Mouse (Mus musculus) MEL (cell line): ENCODE results near the gene Tgfbr3. TPM values are rescaled to one million over a fixed set of nuclear protein-coding genes. Genes with fewer than 3 reads are reported as not detected.

ENCODE experiments used
- DNase-seq: peaks from one replicate; pipeline ENCODE4 v3.0.0; 2011; ENCODE audit warnings: low read depth, low spot score
- H3K27ac ChIP-seq: 2 replicates; pipeline ENCODE4 v1.5.1; 2012; ENCODE audit warnings: low read depth, mild to moderate bottlenecking, control low read depth, low read length, moderate library complexity; ENCODE audit not compliant: control insufficient read depth
- H3K27me3 ChIP-seq, 2 experiments: fragments of 150-350 bp in 1 of 2; sonication (generic) in 1 of 2; 2 replicates each; pipeline ENCODE4 v1.6.1; 2012; ENCODE audit warnings: low read length in 2 of 2, mild to moderate bottlenecking in 2 of 2, improper control_type of control experiment in 1 of 2, moderate library complexity in 1 of 2; ENCODE audit not compliant: insufficient read depth in 2 of 2, control insufficient read depth in 1 of 2
- H3K36me3 ChIP-seq, 2 experiments: 2 replicates each; pipeline ENCODE4 v1.6.1; 2012 to 2014; ENCODE audit warnings: low read length in 2 of 2, improper control_type of control experiment in 1 of 2, inconsistent platforms in 1 of 2, mild to moderate bottlenecking in 1 of 2; ENCODE audit not compliant: insufficient read depth in 2 of 2, control insufficient read depth in 1 of 2
- H3K4me1 ChIP-seq, 2 experiments: fragments of 150-350 bp in 1 of 2; sonication (generic) in 1 of 2; 2 replicates each; pipeline ENCODE4 v1.6.1; 2012; ENCODE audit warnings: low read length in 2 of 2, improper control_type of control experiment in 1 of 2, mild to moderate bottlenecking in 1 of 2; ENCODE audit not compliant: insufficient read depth in 2 of 2, control insufficient read depth in 1 of 2
- H3K4me3 ChIP-seq, 2 experiments: fragments of 150-350 bp in 1 of 2; sonication (generic) in 1 of 2; 2 replicates each; pipeline ENCODE4 v1.5.1; 2012; ENCODE audit warnings: low read depth in 2 of 2, low read length in 2 of 2, mild to moderate bottlenecking in 2 of 2, moderate library complexity in 2 of 2, control low read depth in 1 of 2, improper control_type of control experiment in 1 of 2; ENCODE audit not compliant: control insufficient read depth in 1 of 2, insufficient read depth in 1 of 2
- H3K79me2 ChIP-seq: 2 replicates; pipeline ENCODE4 v1.6.1; 2012; ENCODE audit warnings: mild to moderate bottlenecking, low read length, moderate library complexity; ENCODE audit not compliant: control insufficient read depth, poor library complexity, insufficient read depth
- H3K9ac ChIP-seq: 2 replicates; pipeline ENCODE4 v1.6.1; 2012; ENCODE audit warnings: low read depth, mild to moderate bottlenecking, control low read depth, low read length, moderate library complexity; ENCODE audit not compliant: control insufficient read depth, poor library complexity, severe bottlenecking
- H3K9me3 ChIP-seq: fragments of 150-350 bp; sonication (generic); replicated peaks from 2 replicates; pipeline ENCODE4 v1.6.1; 2012; ENCODE audit warnings: mild to moderate bottlenecking, low read length, improper control_type of control experiment, moderate library complexity; ENCODE audit not compliant: insufficient read depth
- CHD1 ChIP-seq: IDR thresholded peaks from 2 replicates; pipeline ENCODE4 v1.6.1; 2012; ENCODE audit warnings: low read depth, mild to moderate bottlenecking, inconsistent platforms, low read length, improper control_type of control experiment
- EP300 ChIP-seq, 2 experiments: IDR thresholded peaks; 2 replicates each; pipeline ENCODE4 v1.6.1; 2011; ENCODE audit warnings: improper control_type of control experiment in 2 of 2, low read length in 2 of 2, low read depth in 1 of 2, mild to moderate bottlenecking in 1 of 2
- GABPA ChIP-seq: IDR thresholded peaks from 2 replicates; pipeline ENCODE4 v1.6.1; 2012; ENCODE audit warnings: low read depth, mild to moderate bottlenecking, inconsistent platforms, low read length, improper control_type of control experiment, moderate library complexity
- GATA1 ChIP-seq: IDR thresholded peaks from 2 replicates; pipeline ENCODE4 v1.6.1; 2011; ENCODE audit warnings: low read depth, low read length, improper control_type of control experiment
- MAFK ChIP-seq: IDR thresholded peaks from 2 replicates; pipeline ENCODE4 v1.6.1; 2011; ENCODE audit warnings: low read depth, mild to moderate bottlenecking, low read length, improper control_type of control experiment, borderline replicate concordance
- NELFE ChIP-seq: IDR thresholded peaks from 2 replicates; pipeline ENCODE4 v1.6.1; 2011; ENCODE audit warnings: low read depth, low read length, improper control_type of control experiment
- RCOR1 ChIP-seq: IDR thresholded peaks from 2 replicates; pipeline ENCODE4 v1.6.1; 2012; ENCODE audit warnings: low read depth, mild to moderate bottlenecking, inconsistent platforms, low read length, improper control_type of control experiment
- TAL1 ChIP-seq: IDR thresholded peaks from 2 replicates; pipeline ENCODE4 v1.6.1; 2012; ENCODE audit warnings: mild to moderate bottlenecking, inconsistent platforms, low read length, moderate library complexity, mixed read lengths
- TBP ChIP-seq: IDR thresholded peaks from 2 replicates; pipeline ENCODE4 v1.8.0; 2011; ENCODE audit warnings: low read depth, low read length, improper control_type of control experiment
- TCF12 ChIP-seq: IDR thresholded peaks from 2 replicates; pipeline ENCODE4 v1.6.1; 2014; ENCODE audit warnings: low read depth, mild to moderate bottlenecking, inconsistent platforms, low read length, improper control_type of control experiment, moderate library complexity
- ZKSCAN1 ChIP-seq: IDR thresholded peaks from 2 replicates; pipeline ENCODE4 v1.6.1; 2012; ENCODE audit warnings: low read depth, mild to moderate bottlenecking, inconsistent platforms, low read length, improper control_type of control experiment, moderate library complexity
- polyA plus RNA-seq, 2 experiments: library from polyadenylated mRNA; stranded (reverse) in 1 of 2; unstranded in 1 of 2; fragments of >175 nt in 1 of 2; fragments of >200 nt in 1 of 2; gene quantifications; 2 replicates each; pipeline versions ENCODE4 v1.2.1 to v1.2.4; 2012; ENCODE audit warnings: low replicate concordance in 2 of 2, low read depth in 1 of 2; ENCODE audit not compliant: insufficient read length in 2 of 2, insufficient read depth in 1 of 2, missing spikeins in 1 of 2
- total RNA-seq: library from RNA; depleted of rRNA; stranded (reverse); fragments of 300-350 nt; gene quantifications from 2 replicates; pipeline ENCODE4 v1.2.3, GENCODE M21; 2012

Tgfbr3 gene
- total and polyA plus RNA-seq, 3 experiments: 3.0 to 5.9 TPM; not detected in 1

- H3K36me3 ChIP-seq: peaks cover 0 to 19% of the 10 kb centered on the region in 2 experiments; a peak in 3 of 4 replicates
- peaks cover 7 to 15% of the 10 kb centered on the region in 2 experiments for H3K4me1 ChIP-seq
- H3K27ac ChIP-seq: peak overlapping the region; percentile 29; the same call in 1 of the 2 replicates
- TF ChIP-seq TAL1: 0 out of 2 replicates have a peak, but pooled peaks have one; percentile 8
- no peak for TF ChIP-seq TBP
- TF ChIP-seq TCF12: 0 out of 2 replicates have a peak, but pooled peaks have one; percentile 9
- 0 out of 2 replicates have a peak, but pooled peaks have one; percentile 9 for TF ChIP-seq GATA1
- TF ChIP-seq, all 39 proteins: peak for 3
- peaks cover 11% of the 10 kb centered on the region; the same call in 1 of the 2 replicates for H3K79me2 ChIP-seq
- H3K9me3 ChIP-seq: no peaks in the 10 kb centered on the region
- H3K27me3 ChIP-seq: no peaks in the 10 kb centered on the region
- H3K4me3 ChIP-seq: peak overlapping the region in 1 of 2 experiments; percentile 41; a peak in 2 of 4 replicates
- DNase-seq: peak; percentile 47
- peak overlapping the region; percentile 37 for H3K9ac ChIP-seq
Measured at GRCm38 (mm10) chr5:107242993-107243392, 46.4 kb downstream of the Tgfbr3 start.

DNA sequence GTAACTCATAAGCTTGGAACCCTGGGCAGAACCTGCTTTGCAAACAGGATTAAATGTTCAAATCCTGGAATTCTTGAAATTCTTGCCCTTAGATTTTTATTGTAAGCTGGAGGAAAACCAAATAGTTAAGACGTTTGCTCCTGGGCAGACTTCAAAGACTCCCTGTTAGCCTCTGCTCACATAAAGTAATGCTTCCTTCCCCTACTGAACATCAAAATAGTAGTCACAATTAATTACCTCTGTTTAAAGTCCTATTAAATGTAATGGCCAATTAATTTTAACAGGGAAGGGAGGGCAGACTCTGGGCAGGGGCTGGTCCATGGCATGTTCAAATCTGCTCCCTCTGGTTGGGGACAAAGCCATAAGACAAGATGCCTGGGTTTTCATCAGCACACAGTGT, 49.2 kb downstream of the Tgfbr3 start:
- peaks cover 8% of the 10 kb centered on the region; the same call in 1 of the 2 replicates for H3K79me2 ChIP-seq
- H3K4me3 ChIP-seq: no peak overlapping the region
- no peak overlapping the region for H3K27ac ChIP-seq
- peaks cover 17 to 38% of the 10 kb centered on the region in 2 experiments for H3K4me1 ChIP-seq
- H3K36me3 ChIP-seq: peaks cover 0 to 34% of the 10 kb centered on the region in 2 experiments; a peak in 3 of 4 replicates
- no peaks in the 10 kb centered on the region for H3K27me3 ChIP-seq
- no peak overlapping the region for H3K9ac ChIP-seq
- H3K9me3 ChIP-seq: no peaks in the 10 kb centered on the region
- no peak for TF ChIP-seq CHD1
- TF ChIP-seq EP300 (IDR thresholded peaks at IDR 0.05; ENCODE audit: low read depth in 1 of 2, low read length in 2 of 2): no peak
- no peak for TF ChIP-seq RCOR1
- no peak for DNase-seq

DNA sequence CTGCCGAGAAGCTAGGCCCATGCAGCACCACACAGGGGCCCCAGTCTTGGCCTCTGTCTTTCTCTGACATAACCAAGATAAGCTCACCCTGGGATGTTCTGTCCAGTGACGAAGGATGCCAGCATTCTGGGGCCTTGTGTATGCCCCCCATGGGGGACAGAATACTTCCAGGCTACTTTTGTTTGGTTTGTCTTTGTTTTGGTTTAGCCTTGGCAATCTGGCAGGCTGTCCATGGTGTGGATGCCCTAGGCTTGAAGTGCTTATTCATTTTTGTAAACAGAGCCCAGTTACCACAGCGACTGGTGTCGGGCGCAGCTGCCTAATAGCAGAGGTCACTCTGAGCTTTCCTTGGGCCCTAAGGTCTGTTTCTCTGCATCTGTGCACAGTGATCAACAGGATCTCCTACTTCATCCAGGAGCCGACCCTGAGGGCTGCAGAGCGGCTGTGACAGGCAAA, 51.4 kb downstream of the Tgfbr3 start:
- DNase-seq: no peak
- no peaks in the 10 kb centered on the region for H3K9me3 ChIP-seq
- peak overlapping the region; percentile 81; the same call in 1 of the 2 replicates for H3K27ac ChIP-seq
- H3K27me3 ChIP-seq: no peaks in the 10 kb centered on the region
- H3K9ac ChIP-seq: no peak overlapping the region
- TF ChIP-seq GABPA (no peak), ZKSCAN1 (no peak), MAFK (no peak), NELFE (no peak), EP300 (IDR thresholded peaks at IDR 0.05; ENCODE audit: low read depth in 1 of 2, low read length in 2 of 2) (peak in 1 of 2 experiments; percentile 27; a peak in 2 of 4 replicates)
- no peak overlapping the region for H3K4me3 ChIP-seq
- peaks cover 7% of the 10 kb centered on the region; the same call in 1 of the 2 replicates for H3K79me2 ChIP-seq
- H3K4me1 ChIP-seq: peaks cover 18 to 48% of the 10 kb centered on the region in 2 experiments
- peaks cover 0 to 25% of the 10 kb centered on the region in 2 experiments; a peak in 3 of 4 replicates for H3K36me3 ChIP-seq
